Mouse (Mus musculus) spleen, adult 2 months (tissue): ENCODE measurements around the gene Kazald1. TPM values are rescaled to one million over a fixed set of nuclear protein-coding genes. Genes with fewer than 3 reads are reported as not detected.

Source experiments
- DNase-seq, 2 experiments: peaks; one replicate each; pipeline versions ENCODE4 v3.0.0 to v3.0.0-alpha.2; 2012 to 2021; ENCODE audit warnings: low spot score in 2 of 2, low read depth in 1 of 2
- H3K27ac ChIP-seq: fragments of 200-500 bp; 2 replicates; pipeline ENCODE4 v1.5.1; 2012; ENCODE audit warnings: low read length, inconsistent platforms; ENCODE audit not compliant: insufficient read depth
- H3K27me3 ChIP-seq: fragments of 200-500 bp; 2 replicates; pipeline ENCODE4 v1.6.1; 2012; ENCODE audit warnings: mild to moderate bottlenecking, moderate library complexity, low read length, inconsistent platforms; ENCODE audit not compliant: control insufficient read depth, insufficient read depth
- H3K36me3 ChIP-seq: fragments of 200-500 bp; 2 replicates; pipeline ENCODE4 v1.6.1; 2012; ENCODE audit warnings: mild to moderate bottlenecking, low read length, inconsistent platforms; ENCODE audit not compliant: control insufficient read depth, insufficient read depth
- H3K4me1 ChIP-seq: fragments of 200-500 bp; 2 replicates; pipeline ENCODE4 v1.6.1; 2011; ENCODE audit warnings: inconsistent platforms; ENCODE audit not compliant: control insufficient read depth, insufficient read depth, insufficient read length
- H3K4me3 ChIP-seq: fragments of 200-500 bp; 2 replicates; pipeline ENCODE4 v1.5.1; 2011; ENCODE audit warnings: mild to moderate bottlenecking, inconsistent platforms; ENCODE audit not compliant: insufficient read depth, insufficient read length; ENCODE audit errors: extremely low read depth
- CTCF ChIP-seq: fragments of 200-500 bp; IDR thresholded peaks from 2 replicates; pipeline ENCODE4 v1.5.1; 2011; ENCODE audit warnings: mild to moderate bottlenecking, inconsistent platforms; ENCODE audit not compliant: insufficient read depth, insufficient read length, insufficient replicate concordance; ENCODE audit errors: extremely low read depth
- POLR2A ChIP-seq: fragments of 200-500 bp; IDR thresholded peaks from 2 replicates; pipeline ENCODE4 v1.6.1; 2011; ENCODE audit warnings: low read depth, low read length, inconsistent platforms
- WGBS: fragments of 180-500 bp; shearing (Covaris S2); methylation state at CpG from one replicate; pipeline ENCODE4 v1.1.7; 2018; 5-methylcytosine and 5-hydroxymethylcytosine counted together
- polyA plus RNA-seq: library from polyadenylated mRNA; depleted of rRNA; stranded (reverse); fragments of >200 nt; gene quantifications from 2 replicates; pipeline ENCODE4 v1.2.3, GENCODE M21; 2012

Gene Kazald1
- polyA plus RNA-seq, 1 experiment, result 63.8 TPM

DNA sequence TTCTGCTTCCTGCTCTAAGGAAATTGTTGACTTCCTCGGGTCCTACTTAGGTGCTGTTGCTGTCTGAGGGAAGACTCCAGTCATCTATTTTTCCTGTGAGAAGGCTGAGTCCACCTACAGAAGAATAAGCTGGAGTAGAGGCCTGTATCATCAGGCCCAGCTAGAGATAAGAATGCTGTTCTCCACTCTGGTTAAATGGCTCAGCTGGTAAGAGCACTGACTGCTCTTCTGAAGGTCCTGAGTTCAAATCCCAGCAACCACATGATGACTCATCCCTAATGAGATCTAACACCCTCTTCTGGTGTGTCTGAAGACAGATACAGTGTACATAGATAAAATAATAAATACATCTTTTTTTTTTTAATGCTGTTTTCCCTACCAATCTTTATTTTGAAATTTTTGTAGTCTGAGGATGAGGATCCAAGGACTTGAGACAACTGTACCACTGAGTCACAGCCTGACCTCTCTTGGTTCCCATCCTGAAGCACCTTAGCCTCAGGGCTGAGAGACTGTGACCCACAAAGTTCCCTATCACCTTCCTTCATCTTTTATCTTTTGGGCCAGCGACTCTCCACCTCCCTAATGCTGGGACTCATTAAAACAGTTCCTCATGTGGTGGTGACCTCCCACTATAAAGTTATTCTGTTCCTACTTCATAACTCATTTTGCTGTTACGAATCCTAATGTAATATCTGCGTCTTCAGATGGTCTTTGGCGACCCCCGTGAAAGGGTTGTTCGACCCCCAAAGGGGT is 7.1 kb upstream of the Kazald1 start:
- Histone ChIP-seq H3K36me3 (no peaks in the 10 kb centered on the region), H3K4me3 (no peak overlapping the region), H3K4me1 (no peaks in the 10 kb centered on the region), H3K27me3 (0 out of 2 replicates have a peak, but pooled peaks cover 1% of the 10 kb centered on the region), H3K27ac (no peak overlapping the region)
- DNase-seq, result no peak
- TF ChIP-seq CTCF (no peak), POLR2A (no peak)
- WGBS, result 73% methylated on average over 7 of the region's 7 CpGs

DNA sequence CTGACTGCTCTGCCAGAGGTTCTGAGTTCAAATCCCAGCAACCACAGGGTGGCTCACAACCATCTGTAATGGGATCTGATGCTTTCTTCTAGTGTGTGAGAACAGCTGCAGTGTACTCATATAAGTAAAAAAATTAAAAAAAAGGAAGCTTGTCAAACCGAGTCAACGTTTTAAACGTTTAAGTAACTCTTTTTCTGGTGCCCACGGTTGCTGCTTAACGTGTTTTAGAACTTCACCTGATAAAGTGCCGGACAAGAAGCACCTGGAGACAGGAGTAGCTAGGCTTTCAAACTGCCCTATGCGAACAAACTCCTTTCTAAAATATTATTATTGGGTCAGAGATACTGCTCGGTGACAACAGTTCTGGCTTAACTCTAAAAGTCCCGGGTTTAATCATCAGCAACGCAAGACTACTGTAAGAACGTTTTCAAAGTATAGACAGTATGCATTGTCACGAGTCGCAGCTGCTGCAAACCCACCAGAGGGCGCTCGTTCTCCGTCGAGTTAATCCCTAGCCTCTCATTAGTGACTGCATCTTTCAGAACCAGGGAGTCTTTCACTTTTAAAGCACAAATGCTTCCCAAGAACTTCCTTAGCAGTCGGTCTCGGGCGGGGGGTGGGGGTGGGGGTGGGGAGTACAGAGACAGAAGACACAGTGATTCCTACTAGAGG is 1.0 kb upstream of the Kazald1 start:
- peak; percentile 88; the same call in 1 of the 2 replicates for TF ChIP-seq CTCF
- TF ChIP-seq POLR2A, result no peak
- Histone ChIP-seq H3K36me3 (no peaks in the 10 kb centered on the region), H3K4me1 (peaks cover 8% of the 10 kb centered on the region; the same call in 1 of the 2 replicates), H3K27me3 (peaks cover 15% of the 10 kb centered on the region; the same call in 1 of the 2 replicates), H3K27ac (no peak overlapping the region), H3K4me3 (peak overlapping the region; percentile 89)
- DNase-seq, result peak; percentile 75 to 88
- 5% methylated on average over 20 of the region's 20 CpGs for WGBS

DNA sequence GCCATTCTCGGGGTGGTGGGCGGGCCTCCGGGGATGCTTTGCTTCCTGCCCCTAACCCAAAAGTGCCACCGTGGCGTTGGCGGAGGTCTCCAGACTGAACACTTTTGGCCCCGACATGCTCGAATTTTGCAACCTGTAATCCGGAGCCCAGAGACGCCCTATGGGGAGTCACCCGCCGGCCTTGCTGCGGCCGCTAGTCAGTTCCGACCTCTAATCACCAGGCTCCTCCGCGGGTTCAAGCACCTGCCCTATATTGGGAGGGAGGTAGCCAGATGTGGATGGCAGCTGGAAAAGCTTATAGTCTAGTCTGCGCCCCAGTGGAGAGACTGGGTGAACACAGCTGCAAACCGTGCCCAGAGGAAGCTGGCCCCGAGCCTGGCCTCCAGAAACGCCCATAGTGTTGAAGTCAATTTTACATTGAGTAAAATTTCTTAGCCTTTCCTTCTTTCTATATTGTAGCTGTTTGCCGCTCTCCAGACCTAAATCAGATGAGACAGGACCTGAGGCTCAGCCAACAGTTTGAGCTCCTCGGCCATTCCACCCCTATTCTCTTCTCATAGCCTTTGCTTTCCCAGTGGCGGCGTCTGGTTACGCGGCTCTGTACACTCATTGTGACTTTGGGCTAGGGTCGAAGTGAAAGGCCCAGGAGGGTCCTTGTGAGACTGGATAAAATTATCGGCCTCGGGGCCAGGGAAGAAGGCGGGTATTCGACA is 438 bp downstream of the Kazald1 start:
- Histone ChIP-seq H3K27ac (peak overlapping the region; percentile 69), H3K4me3 (peak overlapping the region; percentile 89), H3K36me3 (no peaks in the 10 kb centered on the region), H3K27me3 (peaks cover 25% of the 10 kb centered on the region), H3K4me1 (peaks cover 17% of the 10 kb centered on the region)
- no peak for DNase-seq
- WGBS, result under 1% methylated on average over 32 of the region's 32 CpGs
- TF ChIP-seq CTCF (no peak), POLR2A (no peak)

DNA sequence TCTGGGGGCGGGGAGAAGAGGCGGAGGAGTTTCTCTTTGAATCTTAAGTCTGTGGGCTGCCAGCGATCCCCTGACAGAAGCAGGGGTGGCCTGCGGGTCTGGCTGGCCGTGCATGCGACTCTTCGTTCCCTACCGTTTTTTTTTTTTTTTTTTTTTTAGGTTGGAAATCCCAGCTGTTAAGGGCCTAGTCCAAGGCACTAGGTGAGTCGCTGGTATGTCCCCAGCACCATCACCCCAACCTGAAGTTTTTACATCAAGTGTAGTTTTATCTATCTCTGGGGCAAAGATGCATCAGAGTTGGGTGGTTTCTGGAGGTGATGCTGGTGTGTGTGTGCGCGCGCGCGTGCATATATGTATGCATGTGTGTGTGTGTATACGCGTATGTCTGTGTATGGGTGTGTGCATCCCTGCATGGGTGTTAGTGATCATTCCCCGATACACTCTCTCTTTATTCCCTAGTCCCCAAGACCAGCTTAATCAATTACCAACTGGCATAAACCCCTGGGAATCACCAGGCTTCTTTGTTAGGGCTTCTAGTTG is 1.1 kb downstream of the Kazald1 start:
- Histone ChIP-seq H3K36me3 (no peaks in the 10 kb centered on the region), H3K27ac (no peak overlapping the region), H3K27me3 (peaks cover 28% of the 10 kb centered on the region), H3K4me1 (peaks cover 21% of the 10 kb centered on the region), H3K4me3 (peak overlapping the region; percentile 89; the same call in 1 of the 2 replicates)
- DNase-seq, result no peak
- WGBS, result 22% methylated on average over 17 of the region's 17 CpGs
- TF ChIP-seq CTCF (no peak), POLR2A (no peak)

DNA sequence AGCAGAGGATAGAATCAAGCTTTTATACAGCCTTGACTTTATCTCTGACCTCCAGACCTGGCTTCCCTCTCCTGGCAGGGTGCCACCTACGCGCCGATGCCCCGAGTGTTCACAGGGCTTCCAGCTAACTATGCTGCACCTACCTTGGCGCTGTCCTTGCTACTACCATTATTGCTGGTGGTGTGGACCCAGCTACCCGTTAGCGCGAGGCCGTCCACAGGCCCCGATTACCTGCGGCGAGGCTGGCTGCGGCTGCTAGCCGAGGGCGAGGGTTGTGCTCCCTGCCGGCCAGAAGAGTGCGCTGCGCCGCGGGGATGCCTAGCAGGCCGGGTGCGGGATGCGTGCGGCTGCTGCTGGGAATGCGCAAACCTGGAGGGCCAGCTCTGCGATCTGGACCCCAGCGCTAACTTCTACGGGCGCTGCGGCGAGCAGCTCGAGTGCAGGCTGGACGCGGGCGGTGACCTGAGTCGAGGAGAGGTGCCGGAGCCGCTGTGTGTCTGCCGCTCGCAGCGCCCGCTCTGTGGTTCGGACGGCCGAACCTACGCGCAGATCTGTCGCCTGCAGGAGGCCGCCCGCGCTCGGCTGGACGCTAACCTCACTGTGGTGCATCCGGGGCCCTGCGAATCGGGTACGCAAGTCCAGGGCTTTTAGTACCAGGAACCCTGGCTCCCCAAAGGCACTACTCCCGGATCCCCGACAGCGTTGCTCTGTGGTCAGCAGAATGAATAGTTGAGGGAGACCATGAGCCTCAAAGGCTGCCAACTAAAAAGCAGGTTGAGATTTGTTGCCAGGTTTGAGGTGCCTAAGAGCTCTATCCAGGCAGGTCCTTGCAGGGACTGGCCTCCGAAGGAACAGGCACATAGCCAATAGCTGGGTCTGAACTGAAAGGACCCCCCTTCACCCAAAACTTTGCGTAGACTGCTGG is 1.8 kb downstream of the Kazald1 start:
- peaks cover 29% of the 10 kb centered on the region for H3K27me3 ChIP-seq
- 2% methylated on average over 62 of the region's 62 CpGs for WGBS
- no peaks in the 10 kb centered on the region for H3K36me3 ChIP-seq
- peak in 1 of 2 experiments; percentile 49 for DNase-seq
- H3K27ac ChIP-seq, result peak overlapping the region; percentile 50; the same call in 1 of the 2 replicates
- TF ChIP-seq POLR2A (no peak), CTCF (peak; percentile 31; the same call in 1 of the 2 replicates)
- H3K4me3 ChIP-seq, result peak overlapping the region; percentile 52; the same call in 1 of the 2 replicates
- H3K4me1 ChIP-seq, result peaks cover 21% of the 10 kb centered on the region
